Mouse (Mus musculus) activated CD4-positive, CD25-positive, alpha-beta regulatory T cell, adult 4 months (primary cell): Measurements from ENCODE around the gene Kitl. TPM values are rescaled to one million over a fixed set of nuclear protein-coding genes. Genes with fewer than 3 reads are reported as not detected.

ENCODE experiments used
- ATAC-seq: one replicate; pipeline ENCODE4 v1.8.0; 2017
- polyA plus RNA-seq, 2 experiments: library from polyadenylated mRNA; unstranded; fragments of 100-300 nt; shearing (Covaris generic); gene quantifications; one replicate each; pipeline ENCODE4 v1.2.1; 2017

Kitl gene
- polyA plus RNA-seq, 2 experiments from 2014 or later = 1.1 TPM; not detected in 1

DNA sequence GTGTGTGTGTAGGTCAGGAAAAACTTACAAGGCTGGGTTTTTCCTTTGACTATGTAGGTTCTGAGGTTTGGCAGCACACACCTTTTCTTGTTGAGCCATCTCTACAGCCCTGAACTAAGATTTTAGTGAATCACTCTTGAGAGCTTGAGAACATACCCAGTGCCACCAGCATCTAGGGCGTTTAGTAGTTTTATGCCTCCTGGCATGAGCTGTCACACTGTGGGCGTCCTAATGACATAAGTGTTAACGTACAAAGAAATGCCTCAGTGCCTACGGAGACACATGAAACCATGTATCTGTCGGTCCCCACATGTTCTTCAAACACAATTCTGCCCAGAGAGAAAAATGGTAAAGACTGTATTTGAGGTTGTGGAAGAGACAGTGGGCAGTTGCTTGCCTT is 15.0 kb downstream of the Kitl start:
- no peak for ATAC-seq

DNA sequence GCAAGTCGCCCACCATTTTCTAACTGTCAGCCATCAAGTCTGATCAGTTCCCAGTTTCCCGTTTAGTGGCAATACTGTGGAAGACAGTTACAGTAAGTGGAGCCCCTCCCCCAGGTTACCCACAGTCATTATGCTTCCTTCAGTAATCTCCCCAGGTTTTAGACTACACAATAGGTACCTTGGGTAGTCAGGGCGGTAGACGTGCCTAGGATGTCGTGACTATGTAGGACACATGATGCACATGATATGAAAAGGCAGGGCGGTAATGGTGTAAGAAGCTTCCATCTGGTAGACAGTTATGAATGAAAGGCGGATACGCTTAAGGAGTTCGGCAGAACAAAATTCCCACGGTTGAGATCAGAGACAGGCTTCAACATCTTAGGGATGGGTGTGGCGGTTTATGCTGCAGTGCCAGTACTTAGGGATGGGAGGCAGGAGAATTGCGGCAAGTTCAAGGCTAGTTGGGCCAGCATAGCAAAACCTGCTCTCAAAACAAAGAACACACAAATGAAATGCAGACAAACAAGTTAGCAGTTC is 15.6 kb downstream of the Kitl start:
- no peak for ATAC-seq

DNA sequence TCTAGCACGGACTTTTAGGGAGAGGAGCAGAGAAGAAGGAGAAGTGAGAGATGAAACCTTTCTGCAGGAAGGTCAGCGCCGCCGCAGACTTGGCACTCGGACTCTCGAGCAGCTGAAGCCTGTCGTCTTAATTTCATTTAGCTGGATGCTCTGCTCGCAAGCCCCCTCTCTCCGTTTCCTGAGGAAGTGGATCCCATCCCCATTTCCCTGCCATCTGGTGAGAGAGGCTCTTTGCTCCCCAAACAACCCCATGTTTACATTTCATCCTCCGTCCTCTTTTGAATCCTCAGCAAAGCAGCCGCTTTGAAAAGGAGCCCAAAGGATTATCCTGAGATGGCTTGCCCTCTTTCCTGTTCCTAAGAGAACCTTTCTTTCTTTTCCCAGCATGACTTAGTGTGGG is 16.2 kb downstream of the Kitl start:
- no peak for ATAC-seq

- peak; percentile 32 for ATAC-seq
These were observed 17.1 kb downstream of the Kitl start for GRCm38 (mm10) chr10:100032566-100032965.

- no peak for ATAC-seq
These were observed 20.6 kb downstream of the Kitl start for GRCm38 (mm10) chr10:100036021-100036420.

DNA sequence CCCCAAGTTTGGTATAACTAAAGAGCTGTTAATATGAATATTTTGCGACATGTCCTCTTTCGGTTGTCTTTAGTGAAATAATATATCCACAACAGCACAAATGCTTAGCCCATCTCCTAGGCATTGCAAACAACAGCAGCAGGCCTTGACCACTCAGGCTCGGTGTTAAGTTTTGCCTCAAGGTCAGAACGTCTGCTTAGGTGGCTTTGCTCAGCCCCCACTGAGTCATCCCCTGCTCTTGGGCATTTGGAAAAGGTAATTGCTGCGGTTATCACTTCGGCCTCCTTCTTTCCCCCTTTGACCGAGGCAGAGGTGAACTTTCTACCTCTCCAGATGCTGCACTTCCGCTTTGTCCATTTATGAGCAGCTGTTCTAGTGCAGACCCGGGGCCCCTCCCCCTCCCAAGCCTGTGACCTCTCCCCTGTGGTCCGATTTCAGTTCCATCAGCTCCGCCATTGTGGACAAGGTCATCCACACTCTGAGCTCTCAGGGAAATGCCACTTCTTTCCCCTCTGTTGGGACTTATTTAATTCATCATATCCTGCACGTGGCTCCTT is 23.0 kb downstream of the Kitl start:
- no peak for ATAC-seq

DNA sequence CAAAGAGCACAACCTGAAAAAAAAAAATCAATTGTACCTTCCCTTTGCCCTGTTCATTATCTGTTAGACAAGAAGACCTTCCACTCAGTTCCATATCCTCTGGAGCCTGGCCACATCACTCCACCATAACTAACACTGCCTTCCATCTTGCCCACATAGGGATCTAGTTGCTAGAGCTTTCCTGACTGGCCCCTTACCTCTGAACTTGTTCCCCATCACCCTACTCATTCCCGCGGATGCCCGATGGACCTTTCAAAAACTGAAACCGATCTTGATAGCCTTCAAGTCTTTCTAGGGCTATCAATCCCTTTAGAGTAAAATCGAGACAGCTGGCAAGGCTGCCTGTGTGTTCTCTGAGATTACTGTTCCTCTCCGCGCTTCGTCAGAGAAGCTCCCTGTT is 23.6 kb downstream of the Kitl start:
- ATAC-seq = no peak

DNA sequence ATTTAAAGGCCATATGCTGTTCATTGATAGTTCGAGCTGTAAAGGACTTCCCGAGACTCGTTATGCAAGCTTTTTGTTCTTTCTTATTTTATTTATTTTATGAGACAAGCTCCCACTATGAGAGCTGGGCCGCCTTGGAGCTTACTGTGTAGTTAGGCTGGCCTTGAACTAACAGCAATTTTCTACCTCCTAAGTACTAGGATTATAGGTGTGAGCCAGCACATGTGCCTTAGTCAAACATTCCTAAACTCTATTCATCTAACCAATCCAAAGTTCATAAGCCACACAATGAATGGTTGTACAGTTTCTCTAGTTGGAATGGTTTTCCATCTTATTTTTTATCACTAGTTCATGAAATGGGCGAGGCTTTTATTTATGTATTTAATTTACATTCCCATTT is 28.3 kb downstream of the Kitl start:
- ATAC-seq = no peak

GRCm38 (mm10) chr10:100044153-100044552 is 28.7 kb downstream of the Kitl start:
- no peak for ATAC-seq

DNA sequence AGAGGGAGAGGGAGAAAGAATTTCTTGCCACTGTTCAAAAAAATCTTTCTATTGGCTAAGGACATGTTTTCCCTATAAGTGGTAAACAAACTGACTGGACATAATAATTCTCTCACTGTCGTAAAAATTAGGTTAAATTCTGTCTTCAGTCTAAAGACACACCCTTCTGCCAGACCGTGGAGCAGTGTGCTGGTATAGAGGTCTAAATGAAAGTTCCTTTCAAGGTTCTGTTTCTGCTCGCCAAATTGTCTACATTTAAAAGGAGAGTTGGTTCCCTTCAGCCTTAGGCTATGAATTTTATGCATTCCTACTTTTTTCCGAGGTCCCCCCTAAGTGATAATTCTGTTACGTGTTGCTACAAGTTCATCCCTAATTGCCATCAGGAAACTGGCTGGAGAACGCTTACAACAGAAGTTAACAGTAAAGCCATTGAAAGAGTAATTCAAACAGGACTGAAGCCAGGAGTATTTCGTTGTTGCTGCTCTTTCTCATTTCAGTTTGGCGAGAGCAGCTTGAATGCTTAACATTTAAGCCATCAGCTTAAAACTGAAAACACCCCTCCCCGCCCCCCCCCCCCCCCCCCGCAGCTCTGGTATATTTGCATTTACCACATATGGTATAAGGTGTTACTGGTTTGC is 35.8 kb downstream of the Kitl start:
- no peak for ATAC-seq

DNA sequence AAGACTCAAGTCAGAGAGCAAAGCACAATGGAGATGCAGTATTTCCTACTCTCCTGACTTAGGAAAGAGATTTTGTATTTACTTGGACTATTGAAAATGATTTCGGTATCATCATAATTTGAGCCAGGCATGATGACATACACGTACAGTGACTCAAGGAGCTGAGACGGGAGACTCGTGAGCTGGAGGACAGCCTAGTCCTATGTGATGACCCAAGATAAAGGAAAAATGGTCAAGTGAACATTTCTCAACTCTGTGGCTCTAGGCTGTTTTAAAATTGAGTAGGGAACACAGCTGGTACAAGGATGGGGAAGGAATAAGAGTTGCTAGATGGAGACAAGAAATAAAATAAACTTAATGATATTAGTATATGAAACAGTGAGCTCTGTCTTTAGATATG is 37.0 kb downstream of the Kitl start:
- ATAC-seq = no peak

DNA sequence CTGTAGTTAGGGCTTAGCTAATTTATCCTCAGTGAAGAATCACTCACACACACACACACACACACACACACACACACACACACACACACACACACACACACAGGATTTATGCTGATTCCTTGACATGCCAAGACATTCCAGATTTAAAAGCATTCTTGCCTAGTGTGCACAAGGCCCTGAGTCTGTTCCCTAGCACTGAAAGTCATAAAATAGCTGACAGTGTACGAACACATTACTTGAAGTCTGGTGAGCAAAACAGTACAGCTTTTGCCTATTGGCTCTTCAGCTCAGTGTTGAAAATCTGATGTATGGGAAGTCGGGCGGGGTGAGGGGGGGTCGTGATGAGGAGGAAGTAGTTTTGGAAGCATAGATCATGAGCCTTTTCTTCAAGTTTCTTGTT is 37.5 kb downstream of the Kitl start:
- no peak for ATAC-seq

DNA sequence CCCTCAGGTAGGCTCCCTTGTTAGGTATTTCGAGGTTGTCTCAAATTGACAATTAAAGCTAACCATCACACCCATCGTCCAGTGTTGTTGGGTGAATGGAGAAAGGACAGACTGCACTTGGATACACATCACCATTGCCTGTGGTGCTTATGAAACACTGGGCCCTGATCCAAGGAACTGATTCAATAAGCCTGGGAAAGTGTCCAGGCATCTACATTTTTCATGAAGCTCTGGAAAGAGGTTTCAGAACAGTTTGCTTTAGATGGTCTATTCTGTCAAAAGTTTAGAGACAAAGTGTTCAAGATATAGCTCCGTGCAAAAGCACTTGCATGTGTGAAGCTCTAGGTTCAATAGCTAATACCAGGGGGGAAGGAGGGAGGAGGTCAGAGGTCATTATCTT is 38.6 kb downstream of the Kitl start:
- ATAC-seq = no peak

- ATAC-seq = no peak
These were observed 39.7 kb downstream of the Kitl start for GRCm38 (mm10) chr10:100055082-100055481.

GRCm38 (mm10) chr10:100057106-100057623 is 41.7 kb downstream of the Kitl start:
- no peak for ATAC-seq

- no peak for ATAC-seq
These were observed 43.9 kb downstream of the Kitl start for GRCm38 (mm10) chr10:100059356-100059755.

DNA sequence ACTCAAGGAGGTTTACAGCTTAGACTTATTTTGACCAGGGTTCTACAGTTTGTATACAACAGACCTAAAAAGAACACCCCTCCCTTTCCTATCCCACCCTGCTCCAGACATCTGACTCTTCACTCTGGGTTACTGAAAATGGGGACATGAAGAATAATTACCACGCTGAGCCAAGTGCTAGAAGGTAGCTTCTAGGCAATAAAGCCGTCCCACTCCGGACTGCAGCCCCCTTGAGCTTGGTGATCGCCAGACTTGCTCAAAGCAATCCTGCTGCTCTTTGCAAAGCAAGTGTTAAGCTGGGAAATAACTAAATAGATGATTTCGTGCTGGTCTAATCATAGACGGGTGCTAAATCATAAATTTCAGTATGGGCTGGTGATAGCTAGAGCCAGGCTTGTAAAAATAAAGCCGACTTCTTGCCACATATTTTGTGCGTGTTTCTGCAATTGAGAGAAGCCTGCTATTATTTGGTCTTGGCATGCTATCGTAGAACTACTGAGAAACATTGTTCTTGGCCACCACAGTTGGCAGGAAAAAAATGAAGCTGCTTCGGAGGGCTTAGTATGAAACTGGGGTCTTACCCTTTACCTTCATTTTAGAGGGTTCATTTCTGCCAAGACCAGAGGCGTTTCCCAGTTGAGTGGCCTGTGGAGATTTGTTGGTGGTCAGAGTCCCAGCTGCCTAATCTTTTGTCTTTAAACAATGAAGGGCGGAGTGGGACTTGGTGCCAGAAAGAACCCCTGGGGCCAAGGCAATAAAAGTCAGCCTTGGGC is 50.3 kb downstream of the Kitl start:
- ATAC-seq = no peak

GRCm38 (mm10) chr10:100066374-100066773 is 50.9 kb downstream of the Kitl start:
- no peak for ATAC-seq

DNA sequence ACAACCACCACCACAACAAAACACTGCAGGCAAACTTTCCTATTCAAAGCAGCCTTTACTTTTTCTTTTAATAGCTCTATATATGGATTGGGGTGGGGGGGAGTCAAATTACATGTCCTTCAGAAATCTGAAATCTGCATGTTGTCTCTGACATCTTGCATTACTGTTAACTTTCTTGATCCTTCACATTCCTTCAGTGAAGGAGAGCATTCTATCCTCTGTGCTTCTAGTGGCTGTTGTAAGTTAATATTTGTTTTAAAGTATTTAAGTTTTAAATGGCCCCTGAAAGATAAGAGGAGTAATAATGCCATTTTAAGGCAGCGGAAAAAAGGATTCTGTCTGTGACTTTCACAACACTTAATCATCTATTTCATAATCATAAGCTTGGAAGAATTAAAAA is 57.2 kb downstream of the Kitl start:
- ATAC-seq = no peak

- no peak for ATAC-seq
These were observed 57.7 kb downstream of the Kitl start for GRCm38 (mm10) chr10:100073092-100073491.

DNA sequence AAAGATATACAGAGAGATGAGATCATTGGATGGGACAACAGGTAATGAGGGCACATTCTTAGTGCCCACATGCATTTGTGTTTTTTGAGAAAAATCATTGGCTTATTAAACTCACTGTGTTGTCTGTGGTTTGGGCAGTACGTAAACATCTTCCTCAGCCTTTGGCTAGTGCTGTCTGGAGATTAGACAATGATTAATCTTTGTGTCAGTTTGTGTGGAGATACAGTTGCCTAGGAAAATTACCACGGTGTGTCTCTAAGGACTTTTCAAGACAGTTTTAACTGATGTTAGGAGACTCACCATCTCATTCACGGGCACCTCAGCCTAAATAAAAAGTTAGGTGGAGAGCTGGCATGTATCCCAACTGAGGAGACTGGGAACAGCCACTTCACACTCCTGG is 85.7 kb downstream of the Kitl start:
- ATAC-seq = no peak

- ATAC-seq = no peak
These were observed 95.8 kb downstream of the Kitl start for GRCm38 (mm10) chr10:100111209-100111608.

DNA sequence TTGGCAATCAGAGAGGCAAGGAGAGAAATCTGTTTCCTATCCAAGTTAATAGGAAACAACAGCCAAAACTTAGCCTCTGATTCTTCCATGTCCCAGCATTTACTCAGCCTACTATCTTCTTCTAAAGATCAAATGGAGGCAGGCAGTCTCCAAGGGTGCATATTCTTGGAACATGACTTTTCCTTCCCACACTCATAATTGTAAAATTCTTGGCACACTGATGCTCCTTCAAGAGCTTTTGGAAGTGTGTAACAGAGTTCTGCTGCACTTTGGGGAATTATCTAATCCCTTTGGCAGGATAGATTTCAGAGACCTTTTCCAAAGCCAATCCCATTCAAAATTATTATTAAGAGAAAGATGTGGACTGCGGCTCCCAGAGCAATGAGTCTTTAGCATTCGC is 100.1 kb downstream of the Kitl start:
- no peak for ATAC-seq

DNA sequence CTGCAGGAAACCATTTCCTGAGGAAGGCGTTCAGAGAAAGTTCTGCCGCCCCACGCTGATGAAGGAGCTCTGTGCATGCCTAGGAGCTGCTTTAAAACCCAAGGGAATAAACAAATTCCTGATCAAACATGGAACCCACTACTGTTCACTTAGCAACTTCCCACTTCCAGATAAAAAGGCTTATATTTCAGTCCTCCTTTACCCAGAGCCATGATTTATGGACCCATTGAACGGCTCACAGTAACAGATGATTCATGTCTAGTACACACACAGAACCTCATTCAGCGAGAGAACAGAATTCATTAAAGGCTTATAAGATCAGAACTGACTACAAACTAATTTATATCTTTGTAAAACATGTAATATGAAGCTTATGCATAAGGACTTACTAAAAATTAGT is 109.0 kb downstream of the Kitl start:
- no peak for ATAC-seq
